Comparison of ENCODE assay signal across 27 mouse cellular contexts in genomic region chr13:56463261-56463660, GRCm38 (mm10). TPM values are rescaled to one million over a fixed set of nuclear protein-coding genes. Genes with fewer than 3 reads are reported as not detected.
A peak's percentile ranks its signal among the peaks of the same experiment; 100 is the strongest.
DNase-seq lines count a peak whose midpoint lies in the region; ATAC-seq and TF ChIP-seq lines count a peak whose summit lies in the region.
"Had no signal": no experiment of that assay in that cellular context is flagged by ENCODE, and none has a peak within 500 bp of the region (broad histone marks: within the 10 kb centered on the region; RNA-seq: fewer than 3 reads in every experiment).

No protein-coding gene starts in this region.

- H3K4me3 ChIP-seq in gastrocnemius, adult 2 months = no peak overlapping the region
- H3K4me3 ChIP-seq in kidney, embryonic 16.5 days (ENCODE audit: low read length) = no peak overlapping the region
- H3K4me3 ChIP-seq in midbrain, embryonic 11.5 days (ENCODE audit: low read depth, low read length) = no peak overlapping the region
- no peak overlapping the region for H3K4me3 ChIP-seq in midbrain, embryonic 13.5 days (replicated peaks)
- H3K4me3 ChIP-seq in stomach, postnatal 0 days (ENCODE audit: low read depth, low read length) = no peak overlapping the region
- H3K4me3 ChIP-seq: embryonic facial prominence, embryonic 12.5 days; erythroblast, embryonic 14.5 days; heart, embryonic 12.5 days; megakaryocyte, embryonic 14.5 days had no signal

- no peaks in the 10 kb centered on the region for H3K4me1 ChIP-seq in kidney, embryonic 16.5 days (ENCODE audit: insufficient read depth, low read length)
- H3K4me1 ChIP-seq in midbrain, embryonic 11.5 days (ENCODE audit: control insufficient read depth, insufficient read depth, low read length) = no peaks in the 10 kb centered on the region
- H3K4me1 ChIP-seq in midbrain, embryonic 13.5 days (replicated peaks) = peaks cover 2% of the 10 kb centered on the region; the same call in 1 of the 2 replicates
- no peaks in the 10 kb centered on the region for H3K4me1 ChIP-seq in stomach, postnatal 0 days (replicated peaks; ENCODE audit: control insufficient read depth, insufficient read depth)
- H3K4me1 ChIP-seq: embryonic facial prominence, embryonic 12.5 days; heart, embryonic 12.5 days; megakaryocyte, embryonic 14.5 days had no signal

- H3K27ac ChIP-seq in gastrocnemius, adult 2 months = no peak overlapping the region
- H3K27ac ChIP-seq in kidney, embryonic 16.5 days (ENCODE audit: low read length) = no peak overlapping the region
- no peak overlapping the region for H3K27ac ChIP-seq in midbrain, embryonic 11.5 days (ENCODE audit: low read depth, low read length)
- H3K27ac ChIP-seq in midbrain, embryonic 13.5 days = no peak overlapping the region
- H3K27ac ChIP-seq in stomach, postnatal 0 days (replicated peaks) = no peak overlapping the region
- H3K27ac ChIP-seq: embryonic facial prominence, embryonic 12.5 days had no signal

- no peak for TF ChIP-seq CTCF in gastrocnemius, adult 2 months (IDR thresholded peaks at IDR 0.05)
- no peak for TF ChIP-seq CTCF in stomach, postnatal 0 days (IDR thresholded peaks at IDR 0.05; ENCODE audit: low read depth)

- no peaks in the 10 kb centered on the region for H3K27me3 ChIP-seq in kidney, embryonic 16.5 days (ENCODE audit: insufficient read depth, low read length)
- H3K27me3 ChIP-seq in midbrain, embryonic 11.5 days (ENCODE audit: control insufficient read depth, insufficient read depth, low read length) = no peaks in the 10 kb centered on the region
- no peaks in the 10 kb centered on the region for H3K27me3 ChIP-seq in midbrain, embryonic 13.5 days
- no peaks in the 10 kb centered on the region for H3K27me3 ChIP-seq in stomach, postnatal 0 days (ENCODE audit: control insufficient read depth, insufficient read depth, low read length)
- H3K27me3 ChIP-seq: embryonic facial prominence, embryonic 12.5 days had no signal

- H3K9me3 ChIP-seq in kidney, embryonic 16.5 days (ENCODE audit: low read length) = no peaks in the 10 kb centered on the region
- H3K9me3 ChIP-seq in midbrain, embryonic 11.5 days (ENCODE audit: control insufficient read depth, low read length) = no peaks in the 10 kb centered on the region
- no peaks in the 10 kb centered on the region for H3K9me3 ChIP-seq in midbrain, embryonic 13.5 days
- no peaks in the 10 kb centered on the region for H3K9me3 ChIP-seq in stomach, postnatal 0 days (ENCODE audit: control insufficient read depth, low read length)
- H3K9me3 ChIP-seq: embryonic facial prominence, embryonic 12.5 days; heart, embryonic 12.5 days had no signal

- peak; percentile 28 for DNase-seq in gastrocnemius, postnatal 14 days
- DNase-seq in gastrocnemius, adult 2 months = no peak
- DNase-seq in kidney, adult 18-20 months = peak; percentile 48
- peak; percentile 72 for DNase-seq in midbrain, embryonic 11.5 days (ENCODE audit: low spot score, missing footprints)
- DNase-seq in kidney, postnatal 36 days = peak; percentile 56 to 78
- DNase-seq in stomach, postnatal 0 days (ENCODE audit: low spot score) = no peak
- DNase-seq: adrenal gland, postnatal 36 days; B cell, adult 2 months; cerebellum, adult 9-10 months; heart, postnatal 14 days; layer of hippocampus, postnatal 36 days; liver; lung, adult 18-20 months; lung, postnatal 14 days; thymus, postnatal 25 days had no signal

- TF ChIP-seq EP300 in stomach, postnatal 0 days (optimal IDR thresholded peaks at IDR 0.05) = no peak

- H3K36me3 ChIP-seq in kidney, embryonic 16.5 days (ENCODE audit: insufficient read depth, low read length) = no peaks in the 10 kb centered on the region
- no peaks in the 10 kb centered on the region for H3K36me3 ChIP-seq in midbrain, embryonic 11.5 days (ENCODE audit: control insufficient read depth, insufficient read depth, low read length)
- no peaks in the 10 kb centered on the region for H3K36me3 ChIP-seq in midbrain, embryonic 13.5 days
- no peaks in the 10 kb centered on the region for H3K36me3 ChIP-seq in stomach, postnatal 0 days (ENCODE audit: control insufficient read depth, insufficient read depth, low read length)
- H3K36me3 ChIP-seq: embryonic facial prominence, embryonic 12.5 days; heart, embryonic 12.5 days had no signal

- intact Hi-C loops in gastrocnemius, postnatal 14 days (cut with DNase I; ENCODE audit: low total_unique reads) = no loop called here
- intact Hi-C loops in gastrocnemius, adult 2 months (cut with DNase I) = no loop called here

- WGBS in kidney, embryonic 16.5 days = 93% methylated on average over 7 of the region's 7 CpGs
- 88% methylated on average over 7 of the region's 7 CpGs for WGBS in midbrain, embryonic 11.5 days
- 88% methylated on average over 7 of the region's 7 CpGs for WGBS in midbrain, embryonic 13.5 days
- 85% methylated on average over 7 of the region's 7 CpGs for WGBS in stomach, postnatal 0 days

- no peak overlapping the region for H3K9ac ChIP-seq in kidney, embryonic 16.5 days (replicated peaks; ENCODE audit: low read length)
- no peak overlapping the region for H3K9ac ChIP-seq in midbrain, embryonic 11.5 days (ENCODE audit: low read length)
- no peak overlapping the region for H3K9ac ChIP-seq in midbrain, embryonic 13.5 days (replicated peaks)
- no peak overlapping the region for H3K9ac ChIP-seq in stomach, postnatal 0 days (ENCODE audit: low read length)
- H3K9ac ChIP-seq: embryonic facial prominence, embryonic 12.5 days; heart, embryonic 12.5 days had no signal

- no peak overlapping the region for H3K4me2 ChIP-seq in kidney, embryonic 16.5 days (replicated peaks; ENCODE audit: low read depth, low read length)
- no peak overlapping the region for H3K4me2 ChIP-seq in midbrain, embryonic 11.5 days
- no peak overlapping the region for H3K4me2 ChIP-seq in midbrain, embryonic 13.5 days (replicated peaks)
- H3K4me2 ChIP-seq in stomach, postnatal 0 days (replicated peaks; ENCODE audit: low read depth) = no peak overlapping the region
- H3K4me2 ChIP-seq: embryonic facial prominence, embryonic 12.5 days; heart, embryonic 12.5 days had no signal

- ATAC-seq in kidney, embryonic 16.5 days (ENCODE audit: low FRiP score, low TSS enrichment) = no peak
- ATAC-seq in midbrain, embryonic 11.5 days (ENCODE audit: low FRiP score) = no peak
- no peak for ATAC-seq in midbrain, embryonic 13.5 days
- ATAC-seq in stomach, postnatal 0 days (ENCODE audit: low FRiP score, low TSS enrichment) = no peak
- ATAC-seq: forebrain, embryonic 16.5 days had no signal

RNA-seq across cellular contexts. Expression of gene Il9, which starts 18.8 kb away (rescaled TPM):
- total RNA-seq in gastrocnemius, postnatal 14 days (2021) = not detected
- total RNA-seq in gastrocnemius, adult 2 months (2021) = not detected
- not detected in 2 replicates for polyA plus RNA-seq in kidney, embryonic 16.5 days (2015; fragmentation: Nextera tagmentation; extraction: Ambion mirVana)
- polyA plus RNA-seq in midbrain, embryonic 11.5 days (2014; fragmentation: Nextera tagmentation; extraction: Ambion mirVana) = not detected in 2 replicates
- polyA plus RNA-seq in midbrain, embryonic 13.5 days (2015; fragmentation: Nextera tagmentation; extraction: Ambion mirVana) = not detected in 2 replicates
- not detected in 2 replicates for polyA plus RNA-seq in stomach, postnatal 0 days (2015; fragmentation: Nextera tagmentation; extraction: Ambion mirVana)
- total RNA-seq: adrenal gland, postnatal 36 days; heart, postnatal 14 days; layer of hippocampus, adult 18-20 months; layer of hippocampus, postnatal 36 days; left cerebral cortex, postnatal 36 days had no signal
- polyA plus RNA-seq: embryonic facial prominence, embryonic 12.5 days; erythroblast, embryonic 14.5 days; forebrain, embryonic 16.5 days; gonadal fat pad, adult 2 months; heart, embryonic 12.5 days; intestine, embryonic 14.5 days; neural tube, embryonic 11.5 days had no signal

RNA-seq across cellular contexts. Expression of gene Slc25a48, which starts 25.1 kb away (rescaled TPM):
- under 1 TPM in 1 of 2 experiments, not detected in 1; 0.08 TPM for total RNA-seq in gastrocnemius, postnatal 14 days (2021)
- not detected for total RNA-seq in gastrocnemius, adult 2 months (2021)
- polyA plus RNA-seq in kidney, embryonic 16.5 days (2015; fragmentation: Nextera tagmentation; extraction: Ambion mirVana) = 0.45 and 0.60 TPM in 2 replicates
- polyA plus RNA-seq in midbrain, embryonic 11.5 days (2014; fragmentation: Nextera tagmentation; extraction: Ambion mirVana) = not detected in 2 replicates
- not detected in 2 replicates for polyA plus RNA-seq in midbrain, embryonic 13.5 days (2015; fragmentation: Nextera tagmentation; extraction: Ambion mirVana)
- 0.08 and 0.13 TPM in 2 replicates for polyA plus RNA-seq in stomach, postnatal 0 days (2015; fragmentation: Nextera tagmentation; extraction: Ambion mirVana)
- polyA plus RNA-seq: forebrain, embryonic 16.5 days; heart, embryonic 12.5 days had no signal

RNA-seq across cellular contexts. Expression of gene Gm3045, which starts 36.9 kb away (rescaled TPM):
- total RNA-seq in gastrocnemius, postnatal 14 days (2021) = not detected
- not detected for total RNA-seq in gastrocnemius, adult 2 months (2021)
- polyA plus RNA-seq in kidney, embryonic 16.5 days (2015; fragmentation: Nextera tagmentation; extraction: Ambion mirVana) = not detected in 2 replicates
- polyA plus RNA-seq in midbrain, embryonic 11.5 days (2014; fragmentation: Nextera tagmentation; extraction: Ambion mirVana) = not detected in 2 replicates
- polyA plus RNA-seq in midbrain, embryonic 13.5 days (2015; fragmentation: Nextera tagmentation; extraction: Ambion mirVana) = not detected in 2 replicates
- not detected in 2 replicates for polyA plus RNA-seq in stomach, postnatal 0 days (2015; fragmentation: Nextera tagmentation; extraction: Ambion mirVana)
- total RNA-seq: adrenal gland, postnatal 36 days; heart, postnatal 14 days; layer of hippocampus, adult 18-20 months; layer of hippocampus, postnatal 36 days; left cerebral cortex, postnatal 36 days had no signal
- polyA plus RNA-seq: embryonic facial prominence, embryonic 12.5 days; erythroblast, embryonic 14.5 days; forebrain, embryonic 16.5 days; gonadal fat pad, adult 2 months; heart, embryonic 12.5 days; intestine, embryonic 14.5 days; neural tube, embryonic 11.5 days had no signal

RNA-seq across cellular contexts. Expression of gene Fbxl21, which starts 59.0 kb away (rescaled TPM):
- under 1 TPM in 1 of 2 experiments, not detected in 1; 0.14 TPM for total RNA-seq in gastrocnemius, postnatal 14 days (2021)
- total RNA-seq in gastrocnemius, adult 2 months (2021) = not detected
- 2.0 and 2.8 TPM in 2 replicates for polyA plus RNA-seq in kidney, embryonic 16.5 days (2015; fragmentation: Nextera tagmentation; extraction: Ambion mirVana)
- polyA plus RNA-seq in midbrain, embryonic 11.5 days (2014; fragmentation: Nextera tagmentation; extraction: Ambion mirVana) = 1.9 and 3.0 TPM in 2 replicates
- polyA plus RNA-seq in midbrain, embryonic 13.5 days (2015; fragmentation: Nextera tagmentation; extraction: Ambion mirVana) = 2.5 and 2.6 TPM in 2 replicates
- polyA plus RNA-seq in stomach, postnatal 0 days (2015; fragmentation: Nextera tagmentation; extraction: Ambion mirVana) = 1.2 TPM in 2 replicates
- polyA plus RNA-seq: erythroblast, embryonic 14.5 days had no signal

Comparison
In these comparisons a context has a peak if more than half of its experiments do, and no peak if none do; other contexts are left out.
1. DNase-seq: peak in gastrocnemius, postnatal 14 days (single experiment), kidney, adult 18-20 months (single experiment), midbrain, embryonic 11.5 days (single experiment) and kidney, postnatal 36 days (2 of 2); none in gastrocnemius, adult 2 months (single experiment) and stomach, postnatal 0 days (single experiment).